9 mouse cellular contexts compared by ENCODE assay signal in genomic region chr17:27634871-27635574, GRCm38 (mm10). TPM values are rescaled to one million over a fixed set of nuclear protein-coding genes. Genes with fewer than 3 reads are reported as not detected.
A peak's percentile ranks its signal among the peaks of the same experiment; 100 is the strongest.
DNase-seq lines count a peak whose midpoint lies in the region; ATAC-seq lines count a peak whose summit lies in the region.
"Had no signal": no experiment of that assay in that cellular context is flagged by ENCODE, and none has a peak within 500 bp of the region (broad histone marks: within the 10 kb centered on the region; RNA-seq: fewer than 3 reads in every experiment).

Gene RPS10-NUDT3 (minus strand): TSS chr17:27635222.

- peak within 1 kb of the TSS; percentile 98 for H3K9ac ChIP-seq in heart, embryonic 14.5 days (ENCODE audit: low read length)
- H3K9ac ChIP-seq in liver, embryonic 15.5 days = peak within 1 kb of the TSS; percentile 81
- peak within 1 kb of the TSS; percentile 96 for H3K9ac ChIP-seq in neural tube, embryonic 11.5 days (ENCODE audit: low read length)
- H3K9ac ChIP-seq in stomach, embryonic 16.5 days (ENCODE audit: low read length) = peak within 1 kb of the TSS; percentile 96

- peaks cover 40% of the 10 kb centered on the region for H3K36me3 ChIP-seq in heart, embryonic 14.5 days (ENCODE audit: control insufficient read depth, insufficient read depth, low read length)
- H3K36me3 ChIP-seq in liver, embryonic 15.5 days (replicated peaks) = peaks cover 39% of the 10 kb centered on the region
- peaks cover 22% of the 10 kb centered on the region for H3K36me3 ChIP-seq in neural tube, embryonic 11.5 days (ENCODE audit: control insufficient read depth, insufficient read depth, low read length)
- peaks cover 16% of the 10 kb centered on the region for H3K36me3 ChIP-seq in stomach, embryonic 16.5 days (ENCODE audit: control insufficient read depth, insufficient read depth, low read length)

- H3K27me3 ChIP-seq in heart, embryonic 14.5 days (ENCODE audit: control insufficient read depth, insufficient read depth, low read length) = no peaks in the 10 kb centered on the region
- H3K27me3 ChIP-seq in liver, embryonic 15.5 days = no peaks in the 10 kb centered on the region
- H3K27me3 ChIP-seq in neural tube, embryonic 11.5 days (ENCODE audit: control insufficient read depth, insufficient read depth, low read length) = no peaks in the 10 kb centered on the region
- H3K27me3 ChIP-seq in stomach, embryonic 16.5 days (ENCODE audit: control insufficient read depth, insufficient read depth, low read length) = no peaks in the 10 kb centered on the region

- H3K4me1 ChIP-seq in brown adipose tissue, adult 24 weeks (ENCODE audit: control insufficient read depth, insufficient read depth, insufficient read length, low read length) = no peaks in the 10 kb centered on the region
- H3K4me1 ChIP-seq in heart, embryonic 14.5 days (ENCODE audit: control insufficient read depth in 2 of 2, insufficient read depth in 2 of 2, low read length in 2 of 2) = peaks cover 13 to 29% of the 10 kb centered on the region in 2 experiments; a peak in 3 of 4 replicates
- peaks cover 56% of the 10 kb centered on the region for H3K4me1 ChIP-seq in liver, embryonic 15.5 days (replicated peaks)
- peaks cover 11% of the 10 kb centered on the region; the same call in 1 of the 2 replicates for H3K4me1 ChIP-seq in neural tube, embryonic 11.5 days (ENCODE audit: control insufficient read depth, insufficient read depth, low read length)
- peaks cover 30% of the 10 kb centered on the region for H3K4me1 ChIP-seq in stomach, embryonic 16.5 days (ENCODE audit: control insufficient read depth, insufficient read depth, low read length)

- peak; percentile 77 to 82 for DNase-seq in CD8-positive naive resting alpha-beta T cell, adult 2 months (ENCODE audit: low read depth in 2 of 2, low spot score in 2 of 2)
- peak; percentile 94 for DNase-seq in kidney, postnatal 14 days
- DNase-seq in neural tube, embryonic 11.5 days (ENCODE audit: low spot score) = peak; percentile 96

- H3K4me3 ChIP-seq in brown adipose tissue, adult 24 weeks (ENCODE audit: insufficient read depth, low read depth, low read length) = peak within 1 kb of the TSS; percentile 79
- peak within 1 kb of the TSS; percentile 69 to 94 for H3K4me3 ChIP-seq in heart, embryonic 14.5 days (ENCODE audit: control insufficient read depth in 1 of 2, insufficient read depth in 1 of 2, low read depth in 1 of 2, low read length in 2 of 2)
- peak within 1 kb of the TSS; percentile 88 for H3K4me3 ChIP-seq in liver, embryonic 15.5 days (replicated peaks)
- H3K4me3 ChIP-seq in neural tube, embryonic 11.5 days (ENCODE audit: low read depth, low read length) = peak within 1 kb of the TSS; percentile 97
- peak within 1 kb of the TSS; percentile 98 for H3K4me3 ChIP-seq in stomach, embryonic 16.5 days (replicated peaks; ENCODE audit: low read length)

- peak within 1 kb of the TSS; percentile 96 for H3K4me2 ChIP-seq in heart, embryonic 14.5 days (ENCODE audit: low read length)
- H3K4me2 ChIP-seq in liver, embryonic 15.5 days = peak within 1 kb of the TSS; percentile 84
- peak within 1 kb of the TSS; percentile 88 for H3K4me2 ChIP-seq in neural tube, embryonic 11.5 days (ENCODE audit: low read depth)
- peak within 1 kb of the TSS; percentile 87 for H3K4me2 ChIP-seq in stomach, embryonic 16.5 days (ENCODE audit: low read depth, low read length)

- H3K9me3 ChIP-seq in heart, embryonic 14.5 days (ENCODE audit: control insufficient read depth, low read length) = no peaks in the 10 kb centered on the region
- no peaks in the 10 kb centered on the region for H3K9me3 ChIP-seq in liver, embryonic 15.5 days (replicated peaks)
- no peaks in the 10 kb centered on the region for H3K9me3 ChIP-seq in neural tube, embryonic 11.5 days (ENCODE audit: control insufficient read depth, low read length)
- no peaks in the 10 kb centered on the region for H3K9me3 ChIP-seq in stomach, embryonic 16.5 days (replicated peaks; ENCODE audit: control insufficient read depth, low read length)

- H3K27ac ChIP-seq in brown adipose tissue, adult 24 weeks (replicated peaks; ENCODE audit: low read depth, low read length) = peak within 1 kb of the TSS; percentile 18; the same call in 1 of the 2 replicates
- H3K27ac ChIP-seq in heart, embryonic 14.5 days (replicated peaks in 1 of 2; ENCODE audit: control insufficient read depth in 1 of 2, insufficient read depth in 1 of 2, low read depth in 2 of 2, low read length in 2 of 2) = peak within 1 kb of the TSS; percentile 61 to 84
- peak within 1 kb of the TSS; percentile 73 for H3K27ac ChIP-seq in liver, embryonic 15.5 days (replicated peaks)
- peak within 1 kb of the TSS; percentile 86 for H3K27ac ChIP-seq in neural tube, embryonic 11.5 days (ENCODE audit: low read depth, low read length)
- peak within 1 kb of the TSS; percentile 83 for H3K27ac ChIP-seq in stomach, embryonic 16.5 days (ENCODE audit: low read length)

- ATAC-seq in erythroid progenitor cell, adult 5-6 weeks (replicated peaks; ENCODE audit: low FRiP score, poor library complexity, severe bottlenecking) = peak; percentile 94
- peak; percentile 96 for ATAC-seq in heart, embryonic 14.5 days (ENCODE audit: insufficient number of reproducible peaks, insufficient read depth, low FRiP score, low read depth)
- ATAC-seq in liver, embryonic 15.5 days (ENCODE audit: insufficient read depth) = peak; percentile 96
- ATAC-seq in neural tube, embryonic 11.5 days (ENCODE audit: insufficient read depth, low FRiP score, low TSS enrichment) = peak; percentile 90
- ATAC-seq in stomach, embryonic 16.5 days (ENCODE audit: insufficient read depth, low FRiP score) = peak; percentile 98

- under 1% methylated on average over 62 of the region's 72 CpGs for WGBS in heart, embryonic 14.5 days
- WGBS in liver, embryonic 15.5 days (ENCODE audit: insufficient replicate concordance) = under 1% methylated on average over 69 of the region's 72 CpGs
- WGBS in neural tube, embryonic 11.5 days = under 1% methylated on average over 64 of the region's 72 CpGs
- WGBS in stomach, embryonic 16.5 days = under 1% methylated on average over 72 of the region's 72 CpGs

RNA-seq across cellular contexts. Expression of gene RPS10-NUDT3, which starts in this region (rescaled TPM):
- not detected in 2 replicates for polyA plus RNA-seq in brown adipose tissue, adult 24 weeks (2012; ENCODE audit: insufficient read depth, insufficient read length, missing spikeins)
- not detected in 2 replicates for total RNA-seq in erythroid progenitor cell, adult 5-6 weeks (2015; ENCODE audit: low replicate concordance)
- 12.3 TPM in 1 of 2 replicates, not detected in the other for total RNA-seq in erythroid progenitor cell, adult 5-6 weeks (2017; ENCODE audit: low replicate concordance)
- not detected in 2 replicates for polyA plus RNA-seq in heart, embryonic 14.5 days (2014; fragmentation: Nextera tagmentation; extraction: Ambion mirVana)
- polyA plus RNA-seq in liver, embryonic 15.5 days (2015; fragmentation: Nextera tagmentation; extraction: Ambion mirVana) = not detected in 2 replicates
- polyA plus RNA-seq in neural tube, embryonic 11.5 days (2014; fragmentation: Nextera tagmentation; extraction: Ambion mirVana) = not detected in 2 replicates
- polyA plus RNA-seq in stomach, embryonic 16.5 days (2015; fragmentation: Nextera tagmentation; extraction: Ambion mirVana) = not detected in 2 replicates
- polyA plus RNA-seq: large intestine, adult 2 months had no signal

Comparison
In these comparisons a context has a peak if more than half of its experiments do, and no peak if none do; other contexts are left out.
1. Peak in every context shown above with its lines: DNase-seq, ATAC-seq, H3K4me3 ChIP-seq and H3K27ac ChIP-seq.
2. Peak in ATAC-seq, H3K4me3 ChIP-seq, H3K27ac ChIP-seq, H3K9ac ChIP-seq and H3K4me2 ChIP-seq in heart, embryonic 14.5 days; RNA of the gene not detected or under 1 TPM.
3. Peak in ATAC-seq, H3K4me3 ChIP-seq, H3K27ac ChIP-seq, H3K9ac ChIP-seq and H3K4me2 ChIP-seq in liver, embryonic 15.5 days; RNA of the gene not detected or under 1 TPM.
4. Peak in DNase-seq, ATAC-seq, H3K4me3 ChIP-seq, H3K27ac ChIP-seq, H3K9ac ChIP-seq and H3K4me2 ChIP-seq in neural tube, embryonic 11.5 days; RNA of the gene not detected or under 1 TPM.
5. Peak in ATAC-seq, H3K4me3 ChIP-seq, H3K27ac ChIP-seq, H3K9ac ChIP-seq and H3K4me2 ChIP-seq in stomach, embryonic 16.5 days; RNA of the gene not detected or under 1 TPM.
6. H3K27ac ChIP-seq: peak in every context shown above with its lines; median percentile 86 in neural tube, embryonic 11.5 days; 83 in stomach, embryonic 16.5 days; 73 in liver, embryonic 15.5 days; 72 in heart, embryonic 14.5 days; 18 in brown adipose tissue, adult 24 weeks.